Mouse (Mus musculus) cerebellum, adult 2 months (tissue): ENCODE results near the gene Psmd14.

ENCODE experiments used
- CTCF ChIP-seq: fragments of 200-500 bp; IDR thresholded peaks from 2 replicates; pipeline ENCODE4 v1.5.1; 2011; ENCODE audit warnings: low read depth, mild to moderate bottlenecking, control low read depth, low read length, moderate library complexity, borderline replicate concordance; ENCODE audit not compliant: insufficient read depth
- POLR2A ChIP-seq: fragments of 200-500 bp; IDR thresholded peaks from 2 replicates; pipeline ENCODE4 v1.6.1; 2011; ENCODE audit warnings: low read length, control low read depth, borderline replicate concordance; ENCODE audit not compliant: insufficient read depth

DNA sequence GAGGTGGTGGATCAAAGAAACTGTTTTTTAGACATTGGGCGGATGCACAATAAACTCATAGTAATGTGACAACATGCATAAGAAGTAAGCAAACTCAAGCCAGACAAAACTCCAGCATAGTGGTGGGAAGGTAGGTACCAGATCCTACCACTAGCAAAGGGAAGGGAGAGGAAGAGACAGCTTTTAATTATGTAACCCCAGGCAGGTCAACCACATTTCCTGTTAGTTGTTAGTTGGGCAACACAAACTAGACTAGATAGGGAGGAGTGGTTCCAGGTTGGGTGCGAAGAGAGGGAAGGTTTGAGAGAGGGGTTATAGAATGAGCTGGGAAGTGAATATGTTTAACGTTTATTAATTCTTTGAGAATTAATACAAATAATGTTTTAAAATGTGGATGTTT, 1.9 kb upstream of the Psmd14 start:
- TF ChIP-seq CTCF, result no peak
- no peak for TF ChIP-seq POLR2A
